1 mouse cellular context compared by ENCODE assay signal in the genomic region with DNA sequence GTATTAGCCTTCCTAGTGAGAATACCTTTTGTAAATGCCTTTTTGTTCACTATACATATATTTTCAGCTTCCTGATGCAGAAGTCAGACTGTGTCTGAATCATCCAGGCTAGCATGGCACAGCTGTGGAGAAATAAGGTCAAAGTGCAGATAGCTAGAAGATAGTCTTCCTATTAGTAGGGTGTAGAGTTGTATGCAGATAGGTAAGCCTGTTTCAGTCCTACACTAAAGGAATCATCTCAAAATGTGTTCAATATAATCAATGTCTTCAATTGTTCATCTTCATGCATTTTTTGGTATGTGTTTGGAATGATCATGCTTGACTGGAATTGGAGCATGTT.
TF ChIP-seq lines count a peak whose summit lies in the region.

No protein-coding gene starts in this region.

TF ChIP-seq in myocyte, 11 proteins besides CTCF, POLR2A, EP300 and RAD21 (continued from another document):
- TF ChIP-seq POLR2AphosphoS2 (IDR thresholded peaks at IDR 0.05; ENCODE audit: insufficient read length, low read depth): no peak
- no peak for TF ChIP-seq MAX (IDR thresholded peaks at IDR 0.05; ENCODE audit: low read depth)
